Mouse (Mus musculus): ENCODE measurements around the gene Nphp4.

Gene Nphp4

DNA sequence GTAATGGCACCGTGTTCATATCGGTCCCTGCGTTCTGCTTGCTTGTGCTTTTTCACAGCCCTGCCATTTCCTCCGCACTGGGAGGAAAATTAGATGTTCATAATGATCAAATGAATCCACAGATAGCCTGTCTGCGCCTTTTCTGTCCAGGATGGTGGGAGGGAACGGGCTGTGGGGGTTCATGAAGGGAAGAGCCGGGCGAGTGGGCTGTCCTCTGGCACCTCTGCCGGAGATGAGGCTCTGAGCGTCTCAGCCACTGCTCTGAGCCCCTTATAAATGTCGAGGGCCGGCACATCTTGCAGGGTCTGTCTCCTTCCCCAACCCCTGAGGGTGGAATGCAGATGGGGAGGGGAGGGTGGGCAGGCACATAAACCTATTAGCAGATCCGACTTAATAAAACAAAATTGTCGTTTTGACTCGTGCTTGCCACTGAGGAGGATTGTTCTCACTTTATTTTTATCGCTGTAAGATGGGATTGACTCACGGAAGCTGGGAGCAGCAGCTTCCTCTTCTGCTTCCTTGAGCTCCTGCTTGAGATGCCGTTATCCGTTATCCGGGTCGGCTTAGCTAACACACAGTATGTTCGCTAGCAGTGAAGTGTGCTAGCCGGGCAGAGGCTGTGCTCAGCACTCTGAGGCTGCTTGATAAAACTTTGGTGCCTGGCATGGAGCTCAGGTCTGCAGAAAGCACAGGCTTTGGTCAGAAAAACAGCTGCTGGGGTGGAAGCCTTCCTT, 92.3 kb downstream of the Nphp4 start:
- DNase-seq = no peak

DNA sequence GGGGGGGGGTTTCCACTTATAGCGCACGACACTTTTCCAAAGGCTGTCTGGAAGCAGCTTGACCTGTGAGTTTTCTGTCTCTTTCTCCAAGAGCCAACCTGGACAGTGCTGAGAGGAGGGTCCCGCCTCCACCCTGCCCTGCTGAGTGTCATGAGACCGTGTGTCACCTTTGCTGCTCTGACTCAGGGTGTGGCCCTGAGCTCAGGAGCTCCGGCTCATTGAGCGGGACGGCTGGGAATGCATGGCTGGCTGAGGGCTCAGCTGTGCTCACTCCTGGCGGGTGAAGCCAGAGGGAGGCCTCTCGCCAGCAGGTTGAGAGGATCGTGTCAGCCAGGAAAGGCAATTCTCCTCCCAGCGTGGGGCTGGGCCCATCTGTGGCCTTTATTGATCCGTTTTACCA, 97.8 kb downstream of the Nphp4 start:
- DNase-seq = no peak

DNA sequence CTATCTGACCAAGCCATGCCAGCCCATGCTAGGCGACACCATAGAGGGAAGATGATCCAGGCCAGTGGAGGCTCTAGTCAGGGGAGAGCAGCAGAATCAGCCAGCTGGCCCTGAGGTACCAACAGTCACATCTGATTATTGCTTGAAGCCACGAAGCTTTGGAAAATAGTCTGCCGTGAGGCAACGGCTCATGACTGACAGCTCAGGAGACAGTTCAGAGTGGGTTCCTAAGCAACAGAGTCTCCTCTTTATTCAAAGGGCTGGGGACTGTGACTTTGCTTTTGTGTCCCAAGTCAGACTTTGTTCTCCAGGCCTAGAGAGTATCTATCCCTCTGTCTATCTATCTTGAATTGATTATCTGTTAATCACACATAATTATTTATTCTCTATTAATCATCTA, 100.3 kb downstream of the Nphp4 start:
- DNase-seq = no peak

DNA sequence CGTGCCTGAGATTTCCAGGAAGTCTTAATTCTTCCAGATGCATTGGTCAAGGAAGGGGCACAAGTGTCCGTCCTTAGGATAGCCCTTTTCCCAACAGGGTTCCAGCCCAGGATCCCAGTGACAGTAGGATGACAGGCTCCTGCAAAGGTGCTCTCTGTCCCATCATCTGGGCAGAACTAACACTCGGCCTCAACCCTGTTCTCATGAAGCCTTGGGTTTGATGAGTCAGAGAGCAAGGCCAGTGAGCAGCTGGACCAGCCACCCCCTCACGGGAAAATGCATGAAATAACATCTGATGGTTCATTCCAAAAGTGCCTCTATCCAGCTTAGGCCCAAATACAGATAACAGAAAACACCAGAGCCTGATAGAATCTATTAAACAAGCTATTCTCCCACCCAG, 103.5 kb downstream of the Nphp4 start:
- DNase-seq = no peak

DNA sequence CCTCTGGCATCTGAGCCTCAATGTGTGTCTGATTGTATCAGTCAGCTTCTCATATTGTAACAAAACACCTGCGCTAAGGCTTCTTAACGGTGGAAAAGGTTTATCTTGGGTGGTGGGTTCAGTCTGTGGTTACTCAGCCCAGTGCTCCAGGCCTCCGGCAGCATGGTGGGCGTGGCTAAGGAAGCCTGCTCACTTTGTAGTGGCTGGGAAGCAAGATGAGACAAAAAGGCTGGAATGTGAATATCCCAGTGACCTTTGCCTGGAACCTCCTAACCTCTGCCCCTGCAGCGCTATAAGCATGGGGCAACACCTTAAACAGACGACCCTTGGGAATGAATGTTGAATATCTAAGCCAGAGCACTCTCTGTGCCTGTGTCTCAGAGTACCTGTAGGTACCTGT, 105.7 kb downstream of the Nphp4 start:
- no peak for DNase-seq

DNA sequence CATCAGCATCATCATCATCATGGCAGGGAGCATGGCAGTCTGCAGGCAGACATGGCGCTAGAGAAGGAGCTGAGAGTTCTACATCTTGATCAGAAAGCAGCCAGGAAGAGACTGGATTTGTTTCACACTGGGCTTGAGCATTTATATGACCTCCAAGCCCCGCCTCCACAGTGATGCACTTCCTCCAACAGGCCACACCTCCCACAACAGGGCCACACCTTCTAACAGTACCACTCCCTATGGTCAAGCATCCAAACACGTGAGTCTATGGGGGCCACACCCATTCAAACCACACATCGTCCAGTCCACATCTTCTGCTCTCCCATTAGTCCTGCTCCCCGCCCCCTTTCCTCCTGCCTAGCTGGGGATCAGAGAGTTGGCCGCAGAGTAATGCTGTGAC, 107.1 kb downstream of the Nphp4 start:
- no peak for DNase-seq

DNA sequence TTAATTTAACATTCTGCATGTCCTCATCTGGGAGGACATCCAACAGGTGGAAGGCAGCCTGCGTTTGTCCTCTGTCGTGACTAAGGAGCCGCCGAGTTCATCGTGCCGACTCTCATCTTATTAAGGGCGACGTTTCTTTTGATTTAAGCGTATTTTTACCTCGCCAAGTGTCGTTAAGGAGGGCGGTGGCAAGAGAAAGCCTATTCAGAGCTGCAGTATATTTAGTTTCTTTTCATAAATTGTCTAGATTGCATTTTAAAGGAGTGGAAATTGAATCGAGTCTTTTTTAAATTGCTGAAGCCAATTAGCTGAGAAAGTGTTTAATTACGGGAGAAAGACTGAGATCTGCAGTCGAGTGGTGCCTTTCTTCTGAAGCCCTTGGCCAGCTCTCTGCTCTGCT, 109.0 kb downstream of the Nphp4 start:
- no peak for DNase-seq

DNA sequence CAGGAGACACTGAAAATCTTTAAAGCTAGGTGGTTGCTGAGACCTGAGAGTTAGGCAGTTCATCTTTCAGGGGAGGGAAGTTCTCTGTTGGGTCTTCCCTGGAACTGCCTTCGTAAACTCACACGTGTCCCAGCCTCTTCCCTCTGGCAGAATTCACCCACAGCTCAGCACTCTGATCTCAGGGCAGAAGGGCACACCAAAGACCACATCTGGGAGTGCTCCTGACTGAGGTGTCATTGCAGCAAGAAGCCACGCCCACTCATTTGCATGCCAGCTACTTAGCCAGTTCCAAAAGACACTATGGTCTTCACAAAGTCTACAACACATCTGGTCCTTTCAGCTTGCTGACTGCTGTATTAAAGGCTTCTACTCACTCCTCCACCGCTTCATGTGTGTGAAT, 109.7 kb downstream of the Nphp4 start:
- no peak for DNase-seq

DNA sequence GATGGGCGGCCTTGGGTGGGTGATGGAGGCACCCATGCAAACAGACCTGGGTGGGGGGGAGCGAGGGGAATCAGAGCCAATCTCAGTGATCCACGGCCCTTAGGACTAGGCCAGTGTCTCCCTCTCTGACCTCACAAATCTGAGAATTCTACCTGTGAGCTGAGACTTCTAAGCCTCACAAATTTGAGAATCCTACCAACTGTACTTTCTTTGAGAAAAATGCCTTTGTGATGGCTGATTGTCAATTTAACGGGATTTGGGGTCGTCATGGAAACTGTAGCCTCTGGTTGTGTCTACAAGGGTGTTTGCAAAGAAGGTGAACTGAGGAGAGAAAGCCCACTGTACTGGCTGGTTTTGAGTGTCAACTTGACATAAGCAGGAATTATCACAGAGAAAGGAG, 127.8 kb downstream of the Nphp4 start:
- no peak for DNase-seq

DNA sequence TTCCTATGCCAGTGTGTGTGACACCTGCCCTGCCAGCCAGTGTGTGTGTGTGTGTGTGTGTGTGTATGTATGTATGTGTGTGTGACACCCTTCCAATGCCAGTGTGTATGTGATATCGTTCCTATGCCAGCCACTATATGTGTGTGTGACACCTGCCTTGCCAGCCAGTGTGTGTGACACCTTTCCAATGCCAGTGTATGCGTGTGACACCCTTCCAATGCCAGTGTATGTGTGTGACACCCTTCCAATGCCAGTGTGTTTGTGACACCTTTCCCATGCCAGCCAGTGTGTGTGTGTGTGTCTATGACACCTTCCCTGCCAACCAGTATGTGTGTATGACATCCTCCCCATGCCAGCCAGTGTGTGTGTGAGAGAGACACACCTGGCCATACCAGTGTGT, 132.7 kb downstream of the Nphp4 start:
- DNase-seq = no peak

DNA sequence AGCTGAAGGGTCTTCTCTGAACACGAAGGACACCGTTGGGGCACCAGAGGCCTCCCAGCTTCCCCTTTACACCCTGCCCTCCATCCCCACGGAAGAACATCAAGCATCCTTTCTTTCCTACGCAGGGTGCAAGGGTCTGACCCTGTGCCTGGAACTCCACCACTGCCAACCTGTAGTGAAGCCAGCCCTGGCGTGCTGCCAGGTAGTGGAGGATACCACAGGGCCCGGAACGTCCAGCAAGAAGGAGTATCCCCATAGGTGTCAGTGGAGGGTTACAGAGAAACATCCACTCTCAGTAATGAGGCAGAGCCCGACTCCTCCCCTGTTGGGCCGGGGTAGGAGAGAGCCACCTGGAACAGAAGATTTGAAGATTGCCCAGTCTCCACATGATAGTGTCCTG, 133.5 kb downstream of the Nphp4 start:
- no peak for DNase-seq
